Mouse (Mus musculus) forebrain, embryonic 15.5 days (tissue): Measurements from ENCODE around the gene Zfp697. TPM values are rescaled to one million over a fixed set of nuclear protein-coding genes. Genes with fewer than 3 reads are reported as not detected.
A peak's percentile ranks its signal among the peaks of the same experiment; 100 is the strongest.
"Not testable (repeated sequence)": the region's sequence is repeated elsewhere in the genome, so short reads cannot be mapped to it uniquely, and the experiment has no call there.

Experiments used
- ATAC-seq: fragments of 200-750 bp; cut with Nextera tagmentation; replicated peaks from 2 replicates; pipeline ENCODE4 v1.8.0; 2017; ENCODE audit warnings: mild to moderate bottlenecking, moderate TSS enrichment, moderate library complexity
- H3K27ac ChIP-seq: fragments of 300-500 bp; sonication (generic); replicated peaks from 2 replicates; pipeline ENCODE4 v1.5.1; 2015; ENCODE audit warnings: mild to moderate bottlenecking, inconsistent platforms
- H3K27me3 ChIP-seq: fragments of 300-500 bp; sonication (generic); 2 replicates; pipeline ENCODE4 v1.6.1; 2015; ENCODE audit warnings: inconsistent platforms
- H3K36me3 ChIP-seq: fragments of 300-500 bp; sonication (generic); 2 replicates; pipeline ENCODE4 v1.6.1; 2015; ENCODE audit warnings: mild to moderate bottlenecking, inconsistent platforms
- H3K4me1 ChIP-seq: fragments of 300-500 bp; sonication (generic); 2 replicates; pipeline ENCODE4 v1.6.1; 2015; ENCODE audit warnings: inconsistent platforms
- H3K4me2 ChIP-seq: fragments of 300-500 bp; sonication (generic); replicated peaks from 2 replicates; pipeline ENCODE4 v1.6.1; 2015; ENCODE audit warnings: mild to moderate bottlenecking, inconsistent platforms
- H3K4me3 ChIP-seq: fragments of 300-500 bp; sonication (generic); 2 replicates; pipeline ENCODE4 v1.5.1; 2015; ENCODE audit warnings: mild to moderate bottlenecking, inconsistent platforms
- H3K9ac ChIP-seq: fragments of 300-500 bp; sonication (generic); replicated peaks from 2 replicates; pipeline ENCODE4 v1.6.1; 2015; ENCODE audit warnings: mild to moderate bottlenecking, inconsistent platforms
- H3K9me3 ChIP-seq: fragments of 300-500 bp; sonication (generic); 2 replicates; pipeline ENCODE4 v1.6.1; 2016; ENCODE audit warnings: inconsistent platforms
- WGBS: fragments of 180-500 bp; shearing (Covaris S2); methylation state at CpG from one replicate; pipeline ENCODE4 v1.1.7; 2015; ENCODE audit warnings: mixed read lengths; 5-methylcytosine and 5-hydroxymethylcytosine counted together
- polyA plus RNA-seq: library from polyadenylated mRNA; unstranded; fragments of >200 nt; fragmentation: Nextera tagmentation; extraction: Ambion mirVana; gene quantifications from 2 replicates; pipeline ENCODE4 v1.2.1, GENCODE M21; 2015

Zfp697 gene
- polyA plus RNA-seq, 1 experiment from 2014 or later = 15.5 TPM

DNA sequence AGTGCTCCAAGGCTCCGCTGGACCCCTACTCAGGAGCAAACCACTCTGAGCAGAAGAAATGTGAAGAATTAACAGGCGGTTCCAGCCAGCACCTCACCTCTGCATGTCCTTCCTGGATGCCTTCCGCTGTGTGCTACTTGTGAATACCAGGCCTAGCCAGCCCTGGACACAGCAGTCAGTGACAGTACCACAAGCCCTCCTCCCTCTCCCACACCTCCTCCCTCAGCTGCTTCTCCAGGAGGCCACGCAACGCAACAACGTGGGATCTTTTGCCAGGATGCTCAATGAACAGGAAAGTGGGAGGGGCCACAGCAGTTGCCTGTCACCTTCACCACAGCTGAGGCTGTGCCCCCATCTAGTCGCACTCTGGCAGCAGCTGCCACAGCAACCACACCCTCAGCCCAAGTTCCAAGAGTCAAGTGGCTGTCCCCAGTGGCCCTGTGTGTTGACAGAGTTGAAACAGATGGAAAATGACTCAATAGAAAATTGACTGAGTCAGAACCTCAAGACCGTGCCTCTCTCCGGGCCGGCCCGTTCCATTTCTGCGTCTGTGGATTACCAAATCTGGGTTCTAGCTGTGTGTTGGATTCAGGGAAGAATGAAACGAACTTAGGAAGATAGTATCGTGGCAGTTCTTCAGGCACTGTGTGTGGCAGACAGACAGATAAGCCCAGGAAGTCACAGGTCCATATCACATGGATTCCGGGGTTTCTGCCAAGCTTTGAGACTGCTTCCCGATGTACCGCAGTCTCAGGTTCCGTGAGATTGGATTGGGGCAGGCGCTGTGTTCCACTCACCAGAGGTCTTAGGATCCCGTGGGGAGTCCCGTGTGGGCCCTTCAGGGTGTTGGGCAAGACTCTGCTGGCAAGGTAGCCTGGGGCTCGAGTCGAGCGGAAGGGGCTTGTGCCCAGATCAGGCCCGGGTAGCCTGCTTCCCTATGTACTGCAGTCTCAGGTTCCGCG, 28.6 kb downstream of the Zfp697 start:
- H3K4me2 ChIP-seq, H3K36me3 ChIP-seq, H3K9ac ChIP-seq, H3K27me3 ChIP-seq, H3K4me1 ChIP-seq, H3K9me3 ChIP-seq, ATAC-seq, H3K4me3 ChIP-seq, H3K27ac ChIP-seq: not testable (repeated sequence)
- 89% methylated on average over 17 of the region's 27 CpGs for WGBS

DNA sequence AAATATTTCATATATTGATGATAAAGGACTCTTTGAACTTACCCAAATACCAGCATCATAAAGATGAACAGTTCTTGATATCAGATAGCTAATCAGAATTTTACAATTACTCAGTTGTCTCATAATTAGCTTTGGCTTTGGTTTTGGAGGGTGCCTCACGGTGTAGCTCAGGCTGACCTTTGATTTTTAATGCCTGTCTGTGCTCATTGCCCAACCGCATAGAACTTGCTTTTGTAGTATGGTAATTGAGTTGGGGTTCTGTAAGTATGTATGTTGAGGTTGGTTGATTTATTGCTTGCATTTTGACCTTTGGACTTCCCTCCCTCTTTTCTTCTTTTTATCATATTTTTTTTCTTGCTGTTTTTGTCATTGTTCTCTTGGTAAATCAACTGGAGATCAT, 31.5 kb downstream of the Zfp697 start:
- H3K9me3 ChIP-seq = no peaks in the 10 kb centered on the region
- no peak overlapping the region for H3K4me2 ChIP-seq
- 88% methylated on average over 2 of the region's 2 CpGs for WGBS
- H3K27ac ChIP-seq = no peak overlapping the region
- ATAC-seq = no peak
- H3K4me3 ChIP-seq = no peak overlapping the region
- no peaks in the 10 kb centered on the region for H3K36me3 ChIP-seq
- peaks cover 12% of the 10 kb centered on the region for H3K4me1 ChIP-seq
- no peaks in the 10 kb centered on the region for H3K27me3 ChIP-seq
- no peak overlapping the region for H3K9ac ChIP-seq

DNA sequence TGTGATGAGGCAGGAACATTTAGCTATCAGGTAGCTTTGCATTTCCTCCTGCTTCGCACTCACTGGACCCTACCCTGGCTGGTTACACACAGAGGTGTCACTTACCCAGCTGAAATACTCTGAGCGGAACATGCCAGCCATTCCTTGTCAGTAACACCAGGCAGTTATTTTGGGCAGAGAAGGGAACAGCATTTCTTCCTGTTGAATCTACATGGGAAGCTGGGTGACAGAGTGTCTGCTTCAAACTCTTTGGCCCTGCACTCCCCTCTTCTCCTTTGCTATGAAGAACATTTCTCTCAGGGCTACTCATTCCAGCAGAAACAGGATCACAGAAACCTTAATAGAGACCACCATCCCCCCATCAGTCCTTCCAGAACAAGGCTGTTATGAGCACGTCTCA, 32.0 kb downstream of the Zfp697 start:
- H3K27me3 ChIP-seq = no peaks in the 10 kb centered on the region
- ATAC-seq = no peak

DNA sequence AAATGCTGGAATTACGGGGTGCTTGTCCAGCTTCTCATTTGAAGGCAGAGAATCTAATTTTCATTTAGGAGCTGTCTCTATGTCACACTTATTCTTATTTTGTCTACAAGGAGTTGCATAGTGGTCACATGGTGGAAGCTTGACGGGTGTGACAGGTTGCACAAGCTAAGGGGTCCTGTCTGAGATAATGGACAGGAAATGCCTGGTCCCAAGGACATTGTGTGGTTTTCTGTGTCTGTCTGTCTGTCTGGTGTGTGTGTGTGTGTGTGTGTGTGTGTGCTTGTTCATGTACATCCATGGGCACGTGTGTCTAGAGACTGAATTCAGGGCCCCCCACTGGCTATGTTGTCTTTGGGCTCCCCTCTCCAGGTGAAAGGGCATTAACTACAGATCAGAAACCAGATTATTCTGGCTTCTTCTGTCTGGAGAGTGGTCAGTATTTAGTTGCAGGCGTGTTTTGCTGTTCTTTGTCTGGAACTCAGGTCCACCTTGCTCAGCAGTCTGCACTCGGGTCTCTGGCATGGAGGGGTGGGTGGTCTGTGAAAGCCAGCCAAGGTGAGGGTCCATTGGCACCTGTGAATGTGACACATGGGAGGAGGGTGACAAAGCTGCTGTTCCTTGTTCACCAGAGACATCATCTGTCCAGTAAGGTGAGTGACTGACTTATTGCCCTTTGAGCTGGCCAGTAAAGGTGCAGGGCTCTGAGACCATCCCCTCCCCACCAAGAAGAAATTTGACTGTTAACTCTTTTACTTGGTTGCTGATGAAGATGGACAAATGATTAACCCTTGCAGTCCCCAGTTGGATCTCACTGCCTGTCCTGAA, 34.4 kb downstream of the Zfp697 start:
- ATAC-seq = no peak
- no peak overlapping the region for H3K4me2 ChIP-seq
- peaks cover 12% of the 10 kb centered on the region for H3K4me1 ChIP-seq
- no peaks in the 10 kb centered on the region for H3K27me3 ChIP-seq
- no peak overlapping the region for H3K9ac ChIP-seq
- WGBS = 76% methylated on average over 5 of the region's 5 CpGs
- no peaks in the 10 kb centered on the region for H3K36me3 ChIP-seq
- H3K4me3 ChIP-seq = no peak overlapping the region
- no peak overlapping the region for H3K27ac ChIP-seq
- no peaks in the 10 kb centered on the region for H3K9me3 ChIP-seq

More for the DNA sequence above, 32.0 kb downstream of the Zfp697 start:
- Histone ChIP-seq H3K9ac (no peak overlapping the region), H3K27ac (no peak overlapping the region), H3K4me1 (peaks cover 12% of the 10 kb centered on the region), H3K9me3 (no peaks in the 10 kb centered on the region), H3K4me2 (no peak overlapping the region), H3K36me3 (no peaks in the 10 kb centered on the region), H3K4me3 (no peak overlapping the region)
- 90% methylated on average over 3 of the region's 3 CpGs for WGBS

DNA sequence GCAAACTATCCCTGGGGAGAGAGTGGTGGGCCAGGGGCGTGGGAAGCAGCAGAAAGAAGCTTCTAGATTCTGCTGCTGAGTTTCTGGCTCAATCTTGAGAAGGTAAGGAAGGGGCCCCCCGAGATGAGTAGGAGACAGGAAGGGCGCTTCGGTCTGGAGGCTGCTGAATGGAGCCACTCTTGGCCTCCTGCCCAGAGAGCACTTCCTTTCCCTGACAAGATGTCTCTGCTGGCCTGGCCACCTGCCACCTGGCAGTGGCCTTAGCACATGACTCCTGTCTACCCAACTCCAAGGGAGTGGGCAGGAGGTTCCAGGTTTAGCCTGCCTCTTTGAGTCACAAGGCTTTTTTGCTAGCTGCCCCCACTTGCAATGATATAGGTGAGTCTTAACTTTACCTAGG, 35.1 kb downstream of the Zfp697 start:
- Histone ChIP-seq H3K4me1 (peaks cover 12% of the 10 kb centered on the region), H3K27me3 (no peaks in the 10 kb centered on the region), H3K9me3 (no peaks in the 10 kb centered on the region), H3K36me3 (no peaks in the 10 kb centered on the region), H3K27ac (no peak overlapping the region), H3K4me2 (no peak overlapping the region), H3K4me3 (no peak overlapping the region), H3K9ac (no peak overlapping the region)
- 34% methylated on average over 4 of the region's 4 CpGs for WGBS
- 0 out of 2 replicates have a peak, but pooled peaks have one; percentile 53 for ATAC-seq

DNA sequence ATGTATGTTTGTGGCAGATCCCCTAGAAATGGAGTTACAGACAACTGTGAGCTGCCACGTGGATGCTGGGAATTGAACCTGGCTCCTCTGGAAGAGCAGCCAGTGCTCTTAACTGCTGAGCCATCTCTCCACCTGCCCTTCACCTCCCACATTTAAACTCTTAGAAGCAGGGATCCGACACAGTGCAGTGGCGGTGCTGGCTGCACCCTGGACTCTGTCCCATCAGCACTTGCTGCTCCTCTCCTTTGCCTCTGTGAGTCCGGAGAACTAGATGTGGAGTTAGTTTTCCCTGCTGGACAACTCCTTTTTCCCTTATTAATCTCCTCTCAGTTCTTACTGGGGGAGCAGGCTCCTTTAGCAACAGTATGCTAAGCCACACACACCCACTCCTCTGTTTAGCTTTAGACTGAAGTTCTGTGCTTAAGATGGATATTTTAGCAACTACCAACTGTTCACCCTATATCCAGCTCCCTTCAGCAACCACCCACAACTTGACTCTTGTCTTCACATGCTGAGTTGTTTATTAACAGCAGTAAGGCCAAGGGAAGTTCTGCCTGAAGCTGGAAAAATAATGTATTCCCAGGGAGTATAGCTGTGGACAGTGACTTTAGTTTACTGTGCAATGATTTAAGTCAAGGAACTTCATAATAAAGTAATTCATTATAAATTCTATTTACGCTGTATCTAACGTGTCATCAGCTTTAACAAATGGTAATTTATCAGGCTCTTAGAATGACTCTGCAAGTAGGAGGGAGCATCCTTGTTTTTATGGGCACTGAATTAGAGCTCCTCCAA, 36.9 kb downstream of the Zfp697 start:
- Histone ChIP-seq H3K9me3 (no peaks in the 10 kb centered on the region), H3K4me2 (no peak overlapping the region), H3K4me3 (no peak overlapping the region), H3K9ac (no peak overlapping the region), H3K36me3 (no peaks in the 10 kb centered on the region), H3K4me1 (peaks cover 12% of the 10 kb centered on the region), H3K27ac (no peak overlapping the region), H3K27me3 (no peaks in the 10 kb centered on the region)
- no peak for ATAC-seq
- 72% methylated on average over 6 of the region's 6 CpGs for WGBS

DNA sequence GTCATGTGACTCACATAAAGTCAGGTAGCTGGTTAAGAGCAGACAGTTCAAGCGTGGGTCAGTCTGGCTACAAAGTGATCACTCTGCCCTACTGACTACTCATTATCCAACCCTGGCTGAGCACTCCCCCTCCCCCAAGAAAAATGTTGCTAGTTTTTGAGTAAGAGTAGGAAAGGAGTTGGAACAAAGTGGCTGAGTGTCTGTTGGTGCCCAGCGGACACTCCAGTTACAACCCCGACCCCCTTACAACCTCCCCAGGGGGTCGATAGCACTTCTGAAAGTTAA, 37.5 kb downstream of the Zfp697 start:
- no peaks in the 10 kb centered on the region for H3K9me3 ChIP-seq
- H3K36me3 ChIP-seq = no peaks in the 10 kb centered on the region
- H3K27me3 ChIP-seq = no peaks in the 10 kb centered on the region
- no peak overlapping the region for H3K27ac ChIP-seq
- WGBS = 48% methylated on average over 4 of the region's 4 CpGs
- H3K4me2 ChIP-seq = no peak overlapping the region
- H3K9ac ChIP-seq = no peak overlapping the region
- H3K4me1 ChIP-seq = peaks cover 12% of the 10 kb centered on the region
- H3K4me3 ChIP-seq = no peak overlapping the region
- ATAC-seq = no peak

DNA sequence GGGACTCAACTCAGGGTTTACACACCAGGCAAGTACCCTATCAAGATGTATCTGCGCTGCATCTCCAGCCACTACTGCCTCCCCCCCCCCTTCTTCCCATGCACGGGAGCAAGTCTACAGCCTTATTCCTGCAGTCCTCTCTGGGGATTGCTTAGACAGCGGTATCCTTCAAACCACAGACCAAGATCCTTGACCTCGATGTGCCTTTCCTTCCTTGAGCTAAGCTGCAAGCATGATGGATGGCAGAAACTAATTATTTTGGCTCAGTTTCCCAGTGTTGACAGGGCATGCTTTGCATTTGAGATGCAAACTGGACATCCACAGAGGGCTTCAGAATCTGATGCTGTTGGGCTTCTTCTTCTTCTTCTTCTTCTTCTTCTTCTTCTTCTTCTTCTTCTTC, 40.7 kb downstream of the Zfp697 start:
- no peaks in the 10 kb centered on the region for H3K27me3 ChIP-seq
- H3K9ac ChIP-seq = no peak overlapping the region
- WGBS = 95% methylated on average over 4 of the region's 4 CpGs
- peaks cover 9% of the 10 kb centered on the region for H3K4me1 ChIP-seq
- H3K27ac ChIP-seq = no peak overlapping the region
- no peaks in the 10 kb centered on the region for H3K9me3 ChIP-seq
- no peak overlapping the region for H3K4me2 ChIP-seq
- peaks cover 4% of the 10 kb centered on the region; the same call in 1 of the 2 replicates for H3K36me3 ChIP-seq
- H3K4me3 ChIP-seq = no peak overlapping the region
- no peak for ATAC-seq

DNA sequence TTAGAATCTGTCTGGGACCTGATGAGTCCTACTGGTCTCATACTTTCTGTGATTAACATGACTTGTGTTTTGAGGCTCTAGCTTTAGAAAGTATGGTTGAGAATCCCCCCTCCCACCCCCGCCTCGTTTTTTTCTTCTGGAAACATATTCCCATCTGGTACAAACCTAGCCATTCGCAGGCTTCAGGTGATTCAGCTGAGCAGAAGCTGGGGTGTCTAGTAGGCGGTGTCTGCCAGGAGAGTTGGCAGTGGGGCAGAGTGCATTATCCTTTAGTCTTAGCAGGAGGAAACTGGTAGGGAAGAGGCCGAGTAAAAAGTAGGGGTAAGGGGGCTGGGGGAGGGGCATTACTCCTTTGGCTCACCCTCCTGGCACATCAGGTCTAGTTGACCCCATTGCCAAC, 44.5 kb downstream of the Zfp697 start:
- 42% methylated on average over 5 of the region's 5 CpGs for WGBS
- Histone ChIP-seq H3K27ac (no peak overlapping the region), H3K4me2 (peak overlapping the region; percentile 85), H3K9me3 (no peaks in the 10 kb centered on the region), H3K4me3 (peak overlapping the region; percentile 59), H3K27me3 (peaks cover 10% of the 10 kb centered on the region; the same call in 1 of the 2 replicates), H3K36me3 (peaks cover 4% of the 10 kb centered on the region; the same call in 1 of the 2 replicates), H3K9ac (no peak overlapping the region), H3K4me1 (peaks cover 15% of the 10 kb centered on the region)
- ATAC-seq = no peak

DNA sequence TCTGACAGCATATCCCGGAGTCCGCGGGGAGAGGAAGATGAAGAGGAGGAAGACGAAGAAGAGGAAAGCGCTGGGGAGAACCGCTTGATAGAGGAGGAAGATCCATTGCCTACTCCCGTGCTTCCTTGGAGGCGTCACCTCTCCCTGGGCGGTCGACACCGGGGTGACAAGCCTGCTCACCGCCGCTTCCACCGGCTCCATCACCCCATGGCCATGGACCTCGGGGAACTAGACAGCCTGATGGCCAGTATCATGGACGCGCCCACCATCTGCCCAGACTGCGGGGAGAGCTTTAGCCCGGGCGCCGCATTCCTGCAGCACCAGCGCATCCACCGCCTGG, 45.0 kb downstream of the Zfp697 start:
- H3K27ac ChIP-seq = no peak overlapping the region
- no peaks in the 10 kb centered on the region for H3K9me3 ChIP-seq
- peak overlapping the region; percentile 44 for H3K9ac ChIP-seq
- no peak for ATAC-seq
- peaks cover 4% of the 10 kb centered on the region; the same call in 1 of the 2 replicates for H3K36me3 ChIP-seq
- peaks cover 10% of the 10 kb centered on the region; the same call in 1 of the 2 replicates for H3K27me3 ChIP-seq
- peak overlapping the region; percentile 85 for H3K4me2 ChIP-seq
- peak overlapping the region; percentile 59 for H3K4me3 ChIP-seq
- H3K4me1 ChIP-seq = peaks cover 15% of the 10 kb centered on the region
- under 1% methylated on average over 23 of the region's 23 CpGs for WGBS

DNA sequence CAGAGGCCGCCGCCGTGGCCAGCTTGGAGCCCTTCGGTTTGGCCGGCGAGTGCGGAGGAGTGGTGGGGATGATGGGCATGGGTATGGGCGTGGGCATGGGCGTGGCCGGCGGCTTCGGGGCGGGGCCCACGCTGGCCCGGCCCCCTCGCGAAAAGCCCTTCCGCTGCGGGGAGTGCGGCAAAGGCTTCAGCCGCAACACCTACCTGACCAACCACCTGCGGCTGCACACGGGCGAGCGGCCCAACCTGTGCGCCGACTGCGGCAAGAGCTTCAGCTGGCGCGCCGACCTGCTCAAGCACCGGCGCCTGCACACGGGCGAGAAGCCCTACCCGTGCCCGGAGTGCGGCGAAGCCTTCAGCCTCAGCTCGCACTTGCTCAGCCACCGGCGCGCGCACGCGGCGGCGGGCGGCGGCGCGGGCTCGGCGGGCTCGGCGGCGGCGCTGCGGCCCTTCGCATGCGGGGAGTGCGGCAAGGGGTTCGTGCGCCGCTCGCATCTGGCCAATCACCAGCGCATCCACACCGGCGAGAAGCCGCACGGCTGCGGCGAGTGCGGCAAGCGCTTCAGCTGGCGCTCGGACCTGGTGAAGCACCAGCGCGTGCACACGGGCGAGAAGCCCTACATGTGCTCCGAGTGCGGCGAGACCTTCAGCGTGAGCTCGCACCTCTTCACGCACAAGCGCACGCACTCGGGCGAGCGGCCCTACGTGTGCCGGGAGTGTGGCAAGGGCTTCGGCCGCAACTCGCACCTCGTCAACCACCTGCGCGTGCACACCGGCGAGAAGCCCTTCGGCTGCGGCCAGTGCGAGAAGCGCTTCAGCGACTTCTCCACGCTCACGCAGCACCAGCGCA, 45.6 kb downstream of the Zfp697 start:
- peak; percentile 94 for ATAC-seq
- Histone ChIP-seq H3K4me1 (peaks cover 15% of the 10 kb centered on the region), H3K27me3 (peaks cover 10% of the 10 kb centered on the region; the same call in 1 of the 2 replicates), H3K36me3 (peaks cover 4% of the 10 kb centered on the region; the same call in 1 of the 2 replicates), H3K27ac (no peak overlapping the region), H3K4me3 (peak overlapping the region; percentile 59), H3K9me3 (no peaks in the 10 kb centered on the region), H3K4me2 (peak overlapping the region; percentile 85), H3K9ac (peak overlapping the region; percentile 44)
- WGBS = under 1% methylated on average over 108 of the region's 110 CpGs
